Mouse (Mus musculus): Measurements from ENCODE around the gene Nedd9.

The Nedd9 gene

DNA sequence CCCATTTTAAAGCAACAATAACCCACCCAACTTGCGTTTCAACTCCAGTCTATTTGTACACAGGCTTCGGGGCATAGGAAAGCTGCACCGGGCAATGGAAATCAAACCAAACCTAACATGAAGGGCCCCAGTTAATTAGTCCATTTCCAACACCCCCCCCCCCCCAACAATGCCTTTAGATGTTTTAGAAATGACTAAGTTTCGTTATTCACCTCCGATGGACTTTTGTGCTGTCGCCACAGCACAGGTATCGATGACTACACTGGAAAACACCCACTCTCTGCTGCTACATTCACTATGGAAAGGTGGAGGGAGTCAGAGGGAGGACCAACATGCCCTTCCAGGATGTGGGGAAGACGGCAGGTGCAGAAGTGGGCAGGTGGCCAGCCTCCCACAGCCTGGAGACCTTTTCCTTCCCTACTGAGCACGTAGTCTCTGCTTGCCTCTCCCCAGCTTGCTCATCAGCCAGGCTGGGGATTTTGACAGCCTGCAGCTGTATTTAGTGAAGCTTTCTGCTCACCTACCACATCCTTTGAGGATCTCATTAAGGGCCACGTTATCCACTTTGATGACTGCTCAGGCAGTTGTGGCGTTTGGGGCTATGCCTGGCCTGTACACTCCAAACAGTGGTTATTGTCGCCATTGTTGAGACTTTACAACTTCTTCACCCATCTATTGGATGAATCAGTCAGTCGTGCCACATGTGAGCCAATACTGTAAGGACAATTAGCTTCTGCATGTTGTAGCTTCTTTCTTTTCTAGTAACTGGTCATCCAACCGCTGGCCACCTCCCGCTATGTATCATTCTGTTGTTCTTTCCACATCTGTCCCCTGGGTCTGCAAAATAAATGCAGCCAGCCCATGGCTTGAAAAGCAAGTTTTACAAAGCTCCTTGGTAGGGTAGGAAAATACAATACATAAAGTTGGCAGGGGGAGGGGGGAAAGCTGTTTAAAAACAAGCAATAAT, 33.7 kb downstream of the Nedd9 start:
- DNase-seq, result no peak

DNA sequence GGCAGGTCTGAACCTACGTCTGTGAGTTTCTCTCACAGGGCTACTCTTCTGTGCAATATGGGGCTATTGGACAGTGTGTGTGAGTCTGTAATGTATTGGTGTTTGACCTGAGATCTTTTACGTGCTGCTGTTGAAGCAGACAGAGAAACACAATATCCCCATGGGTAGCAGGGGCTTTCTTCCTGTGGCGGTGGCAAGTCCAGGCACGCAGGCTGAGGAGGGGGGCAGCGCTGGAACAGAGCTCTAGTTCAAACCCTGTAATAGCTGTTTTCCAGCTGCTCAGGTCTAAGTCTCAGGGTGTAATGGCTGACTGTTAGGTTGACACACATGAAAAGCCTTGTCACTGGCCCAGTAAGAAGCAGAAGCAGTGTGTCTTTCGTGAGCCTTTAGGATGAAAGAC, 36.3 kb downstream of the Nedd9 start:
- DNase-seq, result peak; percentile 32

DNA sequence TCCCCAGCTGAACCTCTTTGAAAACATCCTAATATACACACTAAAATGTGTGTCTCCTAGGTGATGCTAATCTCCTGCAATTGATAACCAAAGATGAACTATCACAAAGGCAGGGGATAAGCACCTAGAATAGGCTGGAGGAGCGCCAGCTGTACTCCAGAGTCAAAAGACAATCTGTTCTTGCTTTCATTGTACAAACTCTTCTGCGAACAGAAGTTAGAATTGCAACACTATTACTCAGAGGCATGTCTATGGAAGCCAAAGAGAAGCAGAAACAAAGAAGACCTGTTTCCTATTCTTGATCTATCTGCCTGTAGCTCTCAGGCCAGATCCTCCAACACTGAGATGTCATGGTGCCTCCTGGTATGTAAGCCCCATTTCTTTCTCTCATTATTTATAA, 38.0 kb downstream of the Nedd9 start:
- no peak for DNase-seq

DNA sequence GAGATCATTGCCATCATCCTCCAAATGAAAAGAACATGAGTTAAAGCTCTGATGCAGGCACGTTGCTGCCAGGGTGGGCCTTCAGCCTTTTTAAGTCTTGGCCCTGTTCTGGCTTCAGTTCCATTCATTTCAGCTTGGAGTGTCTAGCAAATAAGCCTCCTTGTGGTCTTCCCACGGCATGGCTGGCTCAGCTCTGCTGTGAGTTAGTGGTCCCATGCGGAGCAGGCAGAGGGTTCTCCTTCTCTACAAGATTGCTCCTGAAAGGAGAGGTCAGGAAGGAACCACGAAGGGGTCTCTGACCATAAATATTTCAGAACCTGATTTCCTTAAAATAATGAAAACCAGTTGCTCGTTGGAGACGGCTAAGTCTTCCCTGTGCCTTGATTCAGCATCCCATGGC, 40.0 kb downstream of the Nedd9 start:
- peak; percentile 33 for DNase-seq

DNA sequence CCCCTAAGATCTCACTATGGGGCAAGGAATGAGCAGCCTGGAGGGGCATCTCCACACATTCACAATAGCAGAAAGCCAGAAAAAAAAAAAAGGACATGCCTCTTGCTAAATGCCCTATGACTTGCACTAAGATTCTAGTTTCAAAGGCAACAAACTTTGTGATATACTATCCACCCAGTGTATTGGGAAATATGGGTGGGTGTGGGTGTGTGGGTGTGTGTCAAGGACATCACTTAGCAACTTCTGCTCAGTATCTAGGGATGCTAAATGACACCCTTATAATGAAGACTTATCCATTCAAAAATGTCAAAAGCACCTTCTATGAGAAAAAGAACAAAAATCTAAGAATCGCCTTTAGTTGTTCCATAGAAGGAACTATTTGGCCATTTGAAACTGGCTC, 40.6 kb downstream of the Nedd9 start:
- DNase-seq, result no peak

DNA sequence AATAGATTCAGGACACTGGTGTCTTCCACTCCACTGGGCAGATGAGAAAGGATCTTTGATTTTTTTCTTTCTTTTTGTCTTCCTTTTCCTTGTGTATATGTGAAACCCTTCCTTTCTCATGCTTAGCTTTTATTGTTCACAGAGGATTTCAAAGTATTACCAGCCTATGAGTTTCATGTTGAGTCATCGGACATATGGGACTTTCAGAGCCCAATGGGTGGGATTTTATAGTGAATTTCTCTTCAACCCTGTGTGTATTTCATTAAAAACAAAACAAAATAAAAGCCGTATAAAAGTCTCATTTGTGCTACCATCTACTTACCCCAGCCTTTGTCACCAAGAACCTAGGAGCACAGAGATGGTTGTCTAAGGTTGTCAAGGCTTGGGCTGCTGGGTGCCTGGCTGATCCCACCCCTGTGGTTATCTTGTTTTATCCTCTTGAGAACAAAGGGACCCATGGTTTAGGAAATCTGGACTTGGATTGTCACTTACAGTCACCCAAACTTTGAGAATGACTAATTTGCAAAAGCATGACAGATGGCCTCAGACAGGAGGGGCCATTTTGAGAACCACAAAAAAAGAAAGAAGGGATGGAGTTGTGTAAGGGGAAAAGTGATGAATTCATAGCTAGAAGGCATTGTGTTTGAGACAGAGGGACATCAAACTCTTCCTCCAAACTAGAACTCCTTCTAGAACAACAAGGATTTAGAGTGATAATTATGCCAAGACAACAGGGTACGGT, 41.9 kb downstream of the Nedd9 start:
- no peak for DNase-seq

DNA sequence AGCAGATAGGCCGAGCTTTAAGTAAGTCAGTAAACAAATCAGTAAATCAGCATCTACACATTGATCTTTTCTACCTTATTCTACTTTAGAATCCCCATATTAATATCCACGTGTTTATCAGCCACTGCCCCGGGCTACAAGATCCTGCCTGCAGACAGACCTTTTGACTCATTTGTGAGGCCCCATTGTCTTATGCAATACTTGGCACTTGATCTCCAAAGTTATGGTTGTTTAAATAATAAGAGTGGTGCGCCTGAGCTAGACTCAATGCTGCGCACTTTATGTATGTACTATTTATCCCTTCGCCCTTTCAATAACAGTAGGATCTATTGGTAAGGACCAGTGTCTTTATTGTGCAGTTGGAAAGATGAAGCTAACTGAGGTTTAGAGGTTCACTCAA, 42.9 kb downstream of the Nedd9 start:
- DNase-seq, result no peak

DNA sequence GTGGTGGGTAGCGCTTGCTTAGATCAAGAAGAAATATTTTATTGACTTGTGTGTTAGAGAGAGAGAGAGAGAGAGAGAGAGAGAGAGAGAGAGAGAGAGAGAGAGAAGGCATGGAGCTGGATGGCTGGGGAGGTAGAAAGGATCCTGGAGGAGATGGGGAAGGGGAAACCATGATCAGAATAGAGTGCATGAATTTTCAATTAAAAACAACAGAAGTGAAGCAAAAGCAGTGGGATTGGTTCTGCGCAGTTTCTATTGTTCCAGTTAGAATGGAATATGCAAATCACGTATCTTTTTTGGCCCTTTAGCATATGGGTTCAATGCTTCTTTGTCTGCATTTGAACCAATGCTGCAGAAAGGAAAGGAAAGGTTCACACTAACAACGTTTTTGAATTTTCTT, 45.0 kb downstream of the Nedd9 start:
- no peak for DNase-seq

DNA sequence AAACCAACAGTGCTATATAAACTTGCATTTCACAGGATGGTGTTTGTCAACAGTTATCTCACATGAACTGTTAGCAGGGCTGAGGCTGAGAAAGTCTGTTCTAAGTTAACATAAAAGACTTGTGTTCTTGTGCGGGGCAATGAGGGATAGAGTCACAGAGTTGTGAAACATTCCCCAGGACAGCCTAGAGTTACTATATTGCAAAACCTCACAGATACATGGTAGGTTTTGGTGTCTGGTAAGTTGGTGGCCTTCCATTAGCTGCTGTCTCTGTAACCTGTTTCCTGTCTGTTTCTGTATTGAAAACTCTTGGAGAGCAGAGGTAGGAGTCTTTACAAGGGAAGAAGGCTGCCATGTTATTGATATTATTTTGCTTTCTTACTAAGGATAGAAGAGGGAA, 47.0 kb downstream of the Nedd9 start:
- DNase-seq, result no peak

DNA sequence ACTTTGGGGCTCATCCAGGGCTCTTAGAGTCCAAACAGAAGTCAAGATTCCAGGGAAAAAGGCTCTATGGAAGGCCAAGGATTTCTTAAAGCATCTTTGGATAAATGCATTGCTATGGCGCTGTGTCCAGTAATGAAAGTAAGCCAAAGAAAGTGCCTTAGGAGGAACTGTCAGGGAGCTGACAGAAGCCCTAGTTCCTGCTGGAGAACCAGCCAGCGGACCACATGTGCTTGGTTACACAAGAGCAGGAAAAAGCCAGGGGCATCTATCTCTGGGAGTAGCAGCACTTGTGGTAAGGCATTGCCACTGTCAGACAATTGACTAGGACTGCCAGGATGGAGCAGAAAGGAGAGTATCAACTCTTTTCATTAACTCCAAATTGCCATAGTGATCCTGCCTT, 49.8 kb downstream of the Nedd9 start:
- no peak for DNase-seq

DNA sequence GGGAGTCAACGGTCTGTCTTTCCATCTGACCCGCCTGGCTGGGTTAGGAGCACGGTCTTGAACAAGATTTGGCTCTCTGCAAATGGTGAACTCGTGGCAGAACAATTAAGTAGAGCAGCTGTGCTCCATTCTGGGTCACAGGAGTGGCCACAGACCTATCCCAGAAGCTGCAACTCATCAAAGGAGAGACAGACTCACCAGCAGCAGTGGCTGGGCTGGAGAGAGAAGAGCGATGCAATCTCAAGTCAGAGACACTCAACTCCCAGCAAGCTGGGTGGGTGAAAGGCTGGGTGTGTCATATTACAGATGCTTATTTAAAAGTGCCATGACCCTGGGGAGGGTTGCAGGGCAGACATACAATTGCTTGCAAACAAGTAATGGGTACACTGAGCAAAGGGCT, 50.4 kb downstream of the Nedd9 start:
- no peak for DNase-seq

DNA sequence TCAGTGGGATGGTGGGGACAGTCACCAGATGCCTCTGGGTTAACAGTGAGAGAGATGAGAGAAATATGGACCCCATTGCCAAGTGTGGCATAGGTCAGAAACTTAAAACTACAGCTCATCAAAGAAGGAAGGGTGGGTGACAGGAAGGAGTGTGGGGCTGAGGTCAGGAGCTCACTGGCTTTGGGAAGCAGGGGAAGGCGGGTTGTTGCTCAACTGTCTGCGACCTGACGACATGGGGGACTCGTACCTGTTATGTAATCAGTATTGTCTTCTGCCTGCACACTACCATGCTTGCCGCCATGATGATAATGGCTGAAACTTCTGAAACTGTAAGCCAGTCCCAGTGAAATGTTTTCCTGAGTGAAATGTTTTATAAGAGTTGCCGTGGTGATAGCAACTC, 54.0 kb downstream of the Nedd9 start:
- no peak for DNase-seq

DNA sequence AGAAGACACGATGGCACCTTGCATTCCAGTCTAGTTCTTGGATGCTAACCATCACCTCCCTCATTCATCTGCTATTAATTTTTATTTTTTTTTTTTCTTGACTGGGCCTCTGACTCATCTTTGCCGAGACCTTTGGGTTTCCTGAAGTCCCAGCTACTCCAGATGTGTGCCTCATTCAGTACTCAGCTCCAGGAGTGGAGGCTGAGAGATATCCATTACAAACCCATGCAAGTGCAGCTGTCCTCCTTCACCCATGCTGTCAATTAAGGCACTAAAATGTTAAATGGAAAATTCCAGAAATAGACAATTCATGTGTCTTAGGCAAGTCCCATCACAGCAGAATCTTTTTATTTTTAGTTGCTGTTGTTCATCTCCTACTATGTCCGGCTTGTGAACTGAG, 55.4 kb downstream of the Nedd9 start:
- no peak for DNase-seq

DNA sequence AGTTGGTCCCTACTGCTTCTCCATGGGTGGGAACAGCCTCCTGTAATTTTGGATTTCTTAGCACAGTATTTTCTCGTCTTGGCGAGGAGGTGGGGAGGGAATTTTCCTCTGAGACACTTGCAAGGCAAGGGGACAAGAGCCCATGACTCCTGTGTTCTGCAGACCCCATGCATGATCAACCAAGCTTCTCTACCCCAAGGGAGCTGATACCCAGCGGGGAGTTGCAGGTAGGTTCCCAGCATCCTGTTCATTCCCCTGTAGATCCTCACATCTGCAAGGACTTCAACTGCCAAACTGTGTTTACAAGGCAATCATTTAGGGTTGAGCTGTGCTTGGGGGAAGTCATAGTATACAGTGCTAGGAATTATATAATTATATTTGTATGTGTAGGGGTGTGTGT, 60.1 kb downstream of the Nedd9 start:
- DNase-seq, result no peak

DNA sequence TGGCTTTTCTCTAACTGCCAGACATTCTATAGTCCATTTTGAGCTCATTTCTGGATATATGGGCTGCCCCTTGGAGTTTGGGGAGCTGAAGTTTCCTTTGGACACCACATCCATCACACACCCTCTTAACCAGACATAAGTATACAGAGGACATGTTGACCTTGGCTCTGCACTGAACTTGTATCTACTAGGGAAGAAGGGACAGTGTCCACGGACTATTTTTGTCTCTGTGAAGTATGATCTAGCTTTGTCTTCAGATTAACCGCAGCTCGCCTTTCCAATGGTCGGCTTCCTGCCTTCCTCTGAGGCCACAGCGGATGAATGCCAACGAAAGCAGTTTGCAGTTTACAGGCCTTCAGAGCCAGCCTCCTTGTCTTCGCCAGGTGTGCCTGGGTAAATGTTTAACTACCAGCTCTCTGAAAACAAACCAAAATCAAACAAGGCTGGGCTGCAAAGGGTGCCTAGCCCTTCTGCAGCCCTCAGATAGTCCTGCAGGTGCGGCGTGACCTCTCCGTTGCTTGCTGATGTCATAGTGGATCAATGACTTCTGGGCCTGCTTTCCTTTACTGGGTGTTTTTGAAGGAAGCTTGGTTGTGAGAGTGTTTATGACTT, 63.6 kb downstream of the Nedd9 start:
- DNase-seq, result no peak

DNA sequence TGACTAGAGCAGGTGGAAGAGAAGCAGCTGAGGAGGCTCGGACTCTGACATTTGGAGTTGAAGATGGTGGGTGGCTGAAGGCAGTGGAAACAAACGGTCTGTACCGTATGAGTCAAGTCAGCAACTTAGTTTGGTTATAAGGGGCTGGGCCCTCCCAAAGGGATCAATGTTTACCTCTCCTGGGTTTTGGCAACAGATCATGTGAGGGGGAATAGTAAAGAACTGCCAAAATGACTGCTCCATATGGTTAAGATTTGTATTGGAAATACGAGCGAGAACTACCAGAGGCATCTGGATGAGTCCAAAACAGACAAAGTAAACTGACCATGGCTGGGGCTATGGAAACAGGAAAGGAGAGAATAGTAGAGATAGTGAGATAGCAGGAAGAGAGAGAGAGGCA, 64.6 kb downstream of the Nedd9 start:
- no peak for DNase-seq

DNA sequence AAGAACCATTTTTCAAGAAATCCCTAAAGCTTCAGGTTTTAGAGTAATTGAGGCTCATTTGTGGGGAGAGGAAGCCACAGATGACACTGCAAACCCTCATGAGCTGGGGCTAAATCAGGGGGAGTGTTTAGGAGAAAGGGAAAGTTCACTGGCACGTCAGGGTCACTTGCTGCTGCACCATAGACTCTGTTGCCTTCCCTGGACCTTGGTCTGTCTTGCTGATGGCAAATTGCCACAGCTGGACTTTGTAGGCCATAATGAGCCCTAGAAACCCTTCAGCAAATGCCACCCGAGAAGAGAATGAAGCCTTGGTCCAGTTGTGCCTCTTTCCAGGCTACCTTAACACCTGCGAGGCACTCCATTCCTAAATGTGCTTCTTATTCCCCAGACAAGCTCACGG, 66.8 kb downstream of the Nedd9 start:
- no peak for DNase-seq

DNA sequence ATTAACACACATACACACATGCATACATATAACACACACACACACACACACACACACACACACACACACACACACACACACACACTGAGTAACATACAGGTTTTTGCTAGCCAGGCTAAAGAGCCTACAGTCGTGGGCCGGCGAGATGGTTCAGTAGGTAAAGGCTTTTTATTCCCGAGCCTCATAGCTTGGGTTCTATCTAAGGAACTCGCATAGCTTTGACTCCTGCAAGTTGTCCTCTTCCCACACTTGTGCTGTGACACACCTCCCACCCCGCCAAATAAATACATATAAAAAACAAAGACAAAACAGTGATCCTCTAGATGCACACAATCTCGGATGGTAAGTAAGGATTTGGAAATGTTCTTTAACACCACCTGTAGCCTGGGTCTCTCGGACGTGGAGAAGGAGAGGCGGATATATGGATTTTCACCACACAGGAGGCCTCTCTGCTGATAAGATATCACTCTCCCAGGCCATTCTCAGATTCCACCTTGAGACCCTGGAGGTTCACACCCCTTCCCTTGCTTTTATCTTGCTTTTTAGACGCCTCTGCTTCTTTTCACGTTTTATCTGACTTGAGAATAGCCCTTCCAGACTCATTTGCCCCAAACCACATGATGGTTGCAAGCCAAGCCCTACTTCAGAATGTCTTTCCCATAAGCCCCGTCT, 68.8 kb downstream of the Nedd9 start:
- no peak for DNase-seq

DNA sequence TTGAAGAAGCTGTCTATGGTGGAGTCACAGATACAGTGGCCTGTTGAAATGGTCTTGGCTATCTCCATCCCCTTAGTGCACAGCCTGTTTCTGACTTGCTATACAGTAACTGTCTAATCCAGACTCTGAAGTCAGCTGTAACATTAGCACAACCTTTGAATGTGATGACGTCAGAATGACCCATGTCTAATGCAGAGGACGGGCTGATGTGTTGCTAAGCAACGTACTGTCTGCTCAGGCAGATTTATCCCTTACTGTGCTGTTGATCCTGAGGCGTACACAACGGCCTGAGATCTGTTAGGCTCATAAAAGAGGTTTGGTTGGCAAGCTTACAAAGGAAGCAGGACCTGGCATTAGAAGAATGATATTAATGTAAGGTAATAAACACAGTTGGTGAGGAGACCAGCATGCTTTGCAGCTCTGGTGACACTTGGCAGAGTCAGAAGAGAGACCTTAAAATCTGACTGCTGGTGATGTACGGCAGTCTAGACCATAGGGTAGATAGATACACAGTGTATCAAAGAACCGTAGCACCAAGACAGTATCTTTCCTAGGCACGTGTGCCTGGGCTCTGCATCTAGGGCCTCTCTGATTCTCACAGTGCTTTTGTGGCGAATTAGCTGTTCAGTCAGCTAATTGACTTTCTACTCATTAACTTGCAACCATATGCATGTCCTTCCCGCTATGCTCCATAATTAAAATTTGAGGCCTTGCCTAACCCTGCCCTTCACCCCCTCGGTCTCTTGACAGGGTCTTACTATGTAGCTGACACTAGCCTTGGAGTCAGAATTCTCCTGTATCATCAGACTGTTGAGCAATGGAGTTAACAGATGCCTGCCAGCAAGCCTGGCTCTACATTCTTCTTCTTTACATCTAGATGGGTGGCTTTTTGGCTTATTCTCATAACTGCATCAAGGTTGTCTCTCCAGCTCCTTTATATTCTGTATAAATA, 70.8 kb downstream of the Nedd9 start:
- DNase-seq, result peak; percentile 42

DNA sequence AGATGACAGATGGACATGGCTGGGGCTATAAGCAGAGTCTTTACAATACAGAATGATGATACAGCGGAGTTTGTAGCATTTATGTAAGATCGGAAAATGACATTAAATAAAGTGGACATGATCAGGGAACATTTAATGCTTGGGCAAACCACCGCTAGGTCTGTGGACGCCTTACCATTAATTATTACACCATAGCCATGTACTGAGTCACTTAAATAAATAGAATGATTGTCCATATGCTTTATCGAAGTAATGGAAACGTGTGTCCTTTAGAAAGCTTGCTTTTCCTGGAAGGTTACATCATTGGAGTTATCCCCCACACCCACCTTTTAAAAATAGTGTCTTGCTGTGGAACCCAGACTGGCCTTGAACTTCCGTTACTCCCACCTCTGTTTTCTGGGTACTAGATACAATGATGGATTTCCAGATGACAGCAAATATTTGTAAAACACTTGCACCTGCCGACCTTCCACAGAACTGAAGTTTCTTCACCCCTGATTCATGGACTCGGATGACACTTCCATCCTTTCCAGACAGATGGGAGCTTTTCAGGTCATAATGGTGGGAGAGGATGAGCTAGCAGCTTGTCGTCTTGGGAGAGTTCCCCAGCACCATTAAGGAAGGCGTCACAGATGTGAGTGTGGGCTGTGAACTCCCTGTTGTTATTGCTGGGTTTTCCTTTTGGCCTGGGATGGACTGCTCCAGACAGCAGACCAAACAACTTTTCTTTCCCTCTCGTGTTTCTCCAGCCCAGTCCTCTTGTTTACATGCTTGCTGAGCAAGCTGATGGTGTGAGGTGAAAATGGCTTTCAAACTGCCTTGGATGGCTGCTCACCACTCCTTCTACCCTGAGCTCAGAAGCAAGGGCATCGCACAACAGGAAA, 76.7 kb downstream of the Nedd9 start:
- no peak for DNase-seq

DNA sequence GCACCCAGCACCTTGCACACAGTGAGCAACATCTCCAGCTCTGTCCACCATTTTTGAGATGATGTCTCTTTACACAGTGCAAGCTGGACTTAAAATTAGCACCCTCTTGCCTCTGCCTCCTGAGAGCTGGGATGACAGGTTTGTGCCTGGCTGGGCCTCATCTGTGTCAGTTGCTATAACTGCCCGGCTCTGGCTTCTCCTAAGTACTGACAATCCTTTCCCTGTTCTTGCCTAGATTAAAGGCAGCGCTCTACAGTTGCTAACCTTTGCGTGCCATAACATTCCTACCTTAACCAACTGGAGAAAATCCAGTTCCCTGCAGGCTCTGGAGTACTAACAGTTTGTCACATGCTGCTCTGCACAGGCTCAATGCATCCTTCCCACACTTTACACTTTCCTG, 77.9 kb downstream of the Nedd9 start:
- DNase-seq, result no peak

Measured in embryo, embryonic 11 days (tissue).